Mouse (Mus musculus): Measurements from ENCODE around the gene Crtc2. TPM values are rescaled to one million over a fixed set of nuclear protein-coding genes. Genes with fewer than 3 reads are reported as not detected.

Crtc2 gene
- polyA plus RNA-seq, 1 experiment = 33.7 TPM

- H3K36me3 ChIP-seq (ENCODE audit: control insufficient read depth, insufficient read depth, low read length) = peaks cover 3% of the 10 kb centered on the region
- peak overlapping the region; percentile 96 for H3K27ac ChIP-seq (ENCODE audit: control insufficient read depth, insufficient read depth, low read depth, low read length)
- peaks cover 7% of the 10 kb centered on the region for H3K4me1 ChIP-seq (ENCODE audit: control insufficient read depth, insufficient read depth, low read length)
- H3K27me3 ChIP-seq (ENCODE audit: control insufficient read depth, insufficient read depth, low read length) = no peaks in the 10 kb centered on the region
- H3K4me3 ChIP-seq (ENCODE audit: control insufficient read depth, low read depth, low read length) = peak overlapping the region; percentile 100
- TF ChIP-seq CTCF (IDR thresholded peaks at IDR 0.05; ENCODE audit: control insufficient read depth, insufficient read depth, insufficient replicate concordance, low read depth, low read length) = no peak
- no peak for TF ChIP-seq POLR2A (IDR thresholded peaks at IDR 0.05; ENCODE audit: control insufficient read depth, low read depth, low read length)
Measured at GRCm38 (mm10) chr3:90254419-90255193, 643 bp downstream of the Crtc2 start.

DNA sequence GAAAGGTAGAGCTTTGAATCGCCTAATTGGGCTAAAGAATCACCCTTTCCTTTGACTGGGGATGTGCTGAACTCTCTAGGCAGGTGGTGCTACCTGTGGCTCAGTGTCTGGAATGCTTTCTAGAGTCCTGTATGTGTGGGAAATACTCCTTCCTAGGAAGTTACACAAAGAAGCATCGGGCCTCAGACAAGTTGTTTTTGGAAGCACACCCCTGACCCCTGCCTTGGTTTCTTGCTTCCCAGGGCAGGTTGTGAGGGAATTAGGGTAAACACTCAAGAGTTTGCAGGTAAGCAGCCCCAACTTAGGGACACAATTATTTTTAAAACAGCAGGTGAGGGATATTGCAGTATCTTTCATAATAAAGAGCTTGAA, 1.2 kb downstream of the Crtc2 start:
- Histone ChIP-seq H3K4me3 (ENCODE audit: control insufficient read depth, low read depth, low read length) (peak overlapping the region; percentile 100), H3K4me1 (ENCODE audit: control insufficient read depth, insufficient read depth, low read length) (peaks cover 7% of the 10 kb centered on the region), H3K36me3 (ENCODE audit: control insufficient read depth, insufficient read depth, low read length) (peaks cover 3% of the 10 kb centered on the region), H3K27ac (ENCODE audit: control insufficient read depth, insufficient read depth, low read depth, low read length) (no peak overlapping the region), H3K27me3 (ENCODE audit: control insufficient read depth, insufficient read depth, low read length) (no peaks in the 10 kb centered on the region)
- no peak for TF ChIP-seq POLR2A (IDR thresholded peaks at IDR 0.05; ENCODE audit: control insufficient read depth, low read depth, low read length)
- no peak for TF ChIP-seq CTCF (IDR thresholded peaks at IDR 0.05; ENCODE audit: control insufficient read depth, insufficient read depth, insufficient replicate concordance, low read depth, low read length)

DNA sequence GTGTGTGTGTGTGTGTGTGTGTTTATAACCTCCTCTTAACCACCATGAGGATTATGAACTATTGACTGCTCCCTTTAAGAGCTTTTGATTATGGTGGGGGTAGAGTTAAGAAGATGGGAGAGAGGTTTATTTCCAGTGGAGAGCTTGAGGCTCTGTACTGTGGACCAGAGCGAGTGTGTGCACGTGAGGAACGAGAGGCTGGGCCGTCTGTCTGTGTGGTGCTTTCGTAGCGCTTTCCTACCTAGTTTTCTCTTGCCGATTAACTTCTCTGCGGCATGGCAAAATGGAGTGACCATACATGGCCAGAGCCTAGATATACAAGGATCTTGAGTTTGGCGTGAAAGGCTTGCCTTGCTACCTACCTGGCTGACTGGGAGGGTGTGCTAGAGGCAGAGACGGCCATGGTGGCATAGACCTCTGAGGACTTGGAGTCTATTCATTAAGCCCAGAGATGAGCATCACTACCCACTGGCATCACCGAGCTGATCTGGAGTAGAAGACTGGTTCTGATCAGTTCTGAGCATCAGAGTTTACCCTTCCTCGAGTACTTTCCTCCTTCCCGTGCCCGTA, 1.9 kb downstream of the Crtc2 start:
- H3K27me3 ChIP-seq (ENCODE audit: control insufficient read depth, insufficient read depth, low read length) = no peaks in the 10 kb centered on the region
- no peak overlapping the region for H3K27ac ChIP-seq (ENCODE audit: control insufficient read depth, insufficient read depth, low read depth, low read length)
- peaks cover 7% of the 10 kb centered on the region for H3K4me1 ChIP-seq (ENCODE audit: control insufficient read depth, insufficient read depth, low read length)
- H3K36me3 ChIP-seq (ENCODE audit: control insufficient read depth, insufficient read depth, low read length) = peaks cover 3% of the 10 kb centered on the region
- TF ChIP-seq POLR2A (IDR thresholded peaks at IDR 0.05; ENCODE audit: control insufficient read depth, low read depth, low read length) = no peak
- no peak for TF ChIP-seq CTCF (IDR thresholded peaks at IDR 0.05; ENCODE audit: control insufficient read depth, insufficient read depth, insufficient replicate concordance, low read depth, low read length)
- H3K4me3 ChIP-seq (ENCODE audit: control insufficient read depth, low read depth, low read length) = peak overlapping the region; percentile 15; the same call in 1 of the 2 replicates

GRCm38 (mm10) chr3:90256731-90257530, 3.0 kb downstream of the Crtc2 start:
- no peak for TF ChIP-seq POLR2A (IDR thresholded peaks at IDR 0.05; ENCODE audit: control insufficient read depth, low read depth, low read length)
- TF ChIP-seq CTCF (IDR thresholded peaks at IDR 0.05; ENCODE audit: control insufficient read depth, insufficient read depth, insufficient replicate concordance, low read depth, low read length) = no peak
- H3K36me3 ChIP-seq (ENCODE audit: control insufficient read depth, insufficient read depth, low read length) = peaks cover 3% of the 10 kb centered on the region

GRCm38 (mm10) chr3:90258521-90258920, 4.6 kb downstream of the Crtc2 start:
- no peak for TF ChIP-seq POLR2A (IDR thresholded peaks at IDR 0.05; ENCODE audit: control insufficient read depth, low read depth, low read length)
- TF ChIP-seq CTCF (IDR thresholded peaks at IDR 0.05; ENCODE audit: control insufficient read depth, insufficient read depth, insufficient replicate concordance, low read depth, low read length) = no peak
- peaks cover 7% of the 10 kb centered on the region for H3K4me1 ChIP-seq (ENCODE audit: control insufficient read depth, insufficient read depth, low read length)
- no peak overlapping the region for H3K4me3 ChIP-seq (ENCODE audit: control insufficient read depth, low read depth, low read length)
- no peaks in the 10 kb centered on the region for H3K27me3 ChIP-seq (ENCODE audit: control insufficient read depth, insufficient read depth, low read length)
- H3K36me3 ChIP-seq (ENCODE audit: control insufficient read depth, insufficient read depth, low read length) = peaks cover 3% of the 10 kb centered on the region
- H3K27ac ChIP-seq (ENCODE audit: control insufficient read depth, insufficient read depth, low read depth, low read length) = no peak overlapping the region

More at GRCm38 (mm10) chr3:90256731-90257530, 3.0 kb downstream of the Crtc2 start:
- no peak overlapping the region for H3K4me3 ChIP-seq (ENCODE audit: control insufficient read depth, low read depth, low read length)
- no peaks in the 10 kb centered on the region for H3K27me3 ChIP-seq (ENCODE audit: control insufficient read depth, insufficient read depth, low read length)
- H3K27ac ChIP-seq (ENCODE audit: control insufficient read depth, insufficient read depth, low read depth, low read length) = no peak overlapping the region
- peaks cover 7% of the 10 kb centered on the region for H3K4me1 ChIP-seq (ENCODE audit: control insufficient read depth, insufficient read depth, low read length)

DNA sequence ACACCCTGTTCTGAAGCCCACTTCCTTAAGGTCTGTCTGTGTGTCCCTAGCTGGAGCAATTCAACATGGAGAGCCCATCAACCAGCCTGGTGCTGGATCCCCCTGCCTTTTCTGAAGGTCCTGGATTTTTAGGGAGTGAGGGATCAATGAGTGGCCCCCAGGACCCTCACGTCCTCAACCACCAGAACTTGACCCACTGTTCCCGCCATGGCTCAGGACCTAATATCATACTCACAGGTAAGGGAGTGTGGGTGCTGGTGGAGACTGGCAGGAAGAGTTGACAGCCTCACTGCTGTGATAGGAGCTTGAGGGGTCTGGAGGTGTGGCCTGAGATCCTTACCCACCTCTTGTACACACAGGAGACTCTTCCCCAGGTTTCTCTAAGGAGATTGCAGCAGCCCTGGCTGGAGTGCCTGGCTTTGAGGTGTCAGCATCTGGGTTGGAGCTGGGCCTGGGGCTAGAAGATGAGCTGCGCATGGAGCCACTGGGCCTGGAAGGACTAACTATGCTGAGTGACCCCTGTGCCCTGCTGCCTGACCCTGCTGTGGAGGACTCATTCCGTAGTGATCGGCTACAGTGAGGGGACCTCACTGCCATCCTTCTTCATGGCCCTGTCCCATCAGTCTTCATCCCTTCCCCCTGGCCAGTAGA, 9.3 kb downstream of the Crtc2 start:
- Histone ChIP-seq H3K36me3 (ENCODE audit: control insufficient read depth, insufficient read depth, low read length) (peaks cover 3% of the 10 kb centered on the region), H3K4me3 (ENCODE audit: control insufficient read depth, low read depth, low read length) (no peak overlapping the region), H3K27me3 (ENCODE audit: control insufficient read depth, insufficient read depth, low read length) (no peaks in the 10 kb centered on the region), H3K4me1 (ENCODE audit: control insufficient read depth, insufficient read depth, low read length) (peaks cover 15% of the 10 kb centered on the region), H3K27ac (ENCODE audit: control insufficient read depth, insufficient read depth, low read depth, low read length) (no peak overlapping the region)
- no peak for TF ChIP-seq CTCF (IDR thresholded peaks at IDR 0.05; ENCODE audit: control insufficient read depth, insufficient read depth, insufficient replicate concordance, low read depth, low read length)
- TF ChIP-seq POLR2A (IDR thresholded peaks at IDR 0.05; ENCODE audit: control insufficient read depth, low read depth, low read length) = no peak

Data from testis, adult 2 months (tissue).